8 mouse cellular contexts compared by ENCODE assay signal in the genomic region with DNA sequence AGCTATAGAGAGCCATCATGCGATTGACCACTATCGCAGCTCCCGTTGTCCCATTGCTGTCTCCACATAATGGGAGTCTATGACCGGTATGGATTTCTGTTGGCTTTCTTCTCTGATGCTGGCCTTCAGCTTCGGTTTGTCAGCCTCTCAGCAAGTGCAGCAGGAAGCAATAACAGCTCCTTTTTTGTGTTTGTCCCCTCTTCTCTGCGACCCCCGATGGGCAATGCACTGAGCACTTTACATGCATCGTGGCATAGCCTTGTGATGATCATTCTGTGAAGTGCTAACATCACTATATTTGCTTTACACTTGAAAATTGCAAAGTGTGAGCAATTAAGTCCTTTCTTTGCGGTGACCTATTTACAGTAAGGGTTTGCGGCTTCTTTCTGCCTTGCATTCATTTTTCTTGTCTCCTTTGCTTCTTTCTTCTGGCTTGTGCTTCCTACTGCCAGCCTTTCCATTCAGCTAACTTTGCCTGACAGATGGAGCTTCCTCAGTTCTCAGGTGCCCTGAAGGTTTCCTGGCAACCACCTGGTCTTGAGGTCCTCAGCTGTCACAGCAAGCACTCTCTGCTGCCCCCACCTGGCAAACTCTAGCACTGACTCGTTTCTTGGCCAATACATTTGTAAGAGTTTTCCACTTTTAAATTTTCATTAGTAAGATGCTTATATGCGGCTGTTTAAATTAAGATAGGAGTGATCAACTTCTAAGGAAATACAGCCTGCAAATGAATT.
DNase-seq lines count a peak whose midpoint lies in the region; ATAC-seq and TF ChIP-seq lines count a peak whose summit lies in the region.

No protein-coding gene starts in this region.

- peak in 1 of 2 experiments; percentile 29 for DNase-seq in spleen, adult 2 months (ENCODE audit: low read depth in 1 of 2, low spot score in 2 of 2)
- no peak for DNase-seq in spleen, adult 12 weeks (ENCODE audit: low spot score)
- DNase-seq in c-Kit-positive CD71-positive TER-119-negative erythroid progenitor cells, embryonic 14.5 days (ENCODE audit: low read depth): peak; percentile 7
- peak; percentile 87 for DNase-seq in forebrain, embryonic 14.5 days (ENCODE audit: low spot score)
- peak; percentile 61 for DNase-seq in induced T-regulatory cell, adult 2 months (ENCODE audit: low read depth)
- peak; percentile 42 for DNase-seq in liver, adult 2 months (ENCODE audit: extremely low read depth, low read depth, low spot score)
- DNase-seq in right cerebral cortex, postnatal 10 days (ENCODE audit: low spot score in 2 of 2): peak; percentile 81 to 82

- H3K9me3 ChIP-seq in forebrain, embryonic 14.5 days (replicated peaks; ENCODE audit: control insufficient read depth, low read length): no peaks in the 10 kb centered on the region

- ATAC-seq in forebrain, embryonic 14.5 days: peak; percentile 58
- ATAC-seq in erythroid progenitor cell, adult 5-6 weeks (replicated peaks; ENCODE audit: low FRiP score, poor library complexity, severe bottlenecking): no peak

- no peak for TF ChIP-seq POLR2A in spleen, adult 2 months (IDR thresholded peaks at IDR 0.05; ENCODE audit: low read depth, low read length)
- no peak for TF ChIP-seq POLR2A in liver, adult 2 months (IDR thresholded peaks at IDR 0.05; ENCODE audit: extremely low read depth, insufficient read depth, low read length)

- H3K4me3 ChIP-seq in spleen, adult 2 months (ENCODE audit: extremely low read depth, insufficient read depth, insufficient read length): no peak overlapping the region
- H3K4me3 ChIP-seq in forebrain, embryonic 14.5 days (ENCODE audit: low read depth, low read length): no peak overlapping the region
- H3K4me3 ChIP-seq in liver, adult 2 months (ENCODE audit: insufficient read depth, low read depth, low read length): no peak overlapping the region

- H3K36me3 ChIP-seq in spleen, adult 2 months (ENCODE audit: control insufficient read depth, insufficient read depth, low read length): no peaks in the 10 kb centered on the region
- H3K36me3 ChIP-seq in forebrain, embryonic 14.5 days (ENCODE audit: control insufficient read depth, insufficient read depth, low read length): no peaks in the 10 kb centered on the region
- no peaks in the 10 kb centered on the region for H3K36me3 ChIP-seq in liver, adult 2 months (ENCODE audit: control insufficient read depth, insufficient read depth, low read length)

- H3K79me2 ChIP-seq in liver, adult 2 months (ENCODE audit: control insufficient read depth, insufficient read depth, low read length): no peaks in the 10 kb centered on the region

- no peak overlapping the region for H3K27ac ChIP-seq in spleen, adult 2 months (ENCODE audit: insufficient read depth, low read length)
- no peak overlapping the region; the same call in 1 of the 2 replicates for H3K27ac ChIP-seq in forebrain, embryonic 14.5 days (ENCODE audit: low read depth, low read length)
- no peak overlapping the region for H3K27ac ChIP-seq in liver, adult 2 months (replicated peaks; ENCODE audit: insufficient read depth, low read depth, low read length)

- no peaks in the 10 kb centered on the region for H3K27me3 ChIP-seq in spleen, adult 2 months (ENCODE audit: control insufficient read depth, insufficient read depth, low read length)
- no peaks in the 10 kb centered on the region for H3K27me3 ChIP-seq in forebrain, embryonic 14.5 days (replicated peaks; ENCODE audit: control insufficient read depth, insufficient read depth, low read length)
- H3K27me3 ChIP-seq in liver, adult 2 months (ENCODE audit: control insufficient read depth, insufficient read depth, low read length): no peaks in the 10 kb centered on the region

- no peak overlapping the region for H3K4me2 ChIP-seq in forebrain, embryonic 14.5 days (ENCODE audit: low read length)

- H3K4me1 ChIP-seq in spleen, adult 2 months (ENCODE audit: control insufficient read depth, insufficient read depth, insufficient read length): no peaks in the 10 kb centered on the region
- 0 out of 2 replicates have a peak, but pooled peaks cover 3% of the 10 kb centered on the region for H3K4me1 ChIP-seq in forebrain, embryonic 14.5 days (ENCODE audit: control insufficient read depth, insufficient read depth, low read length)
- no peaks in the 10 kb centered on the region for H3K4me1 ChIP-seq in liver, adult 2 months (ENCODE audit: control insufficient read depth, insufficient read depth, low read length)

- WGBS in spleen, adult 2 months: 81% methylated on average over 12 of the region's 12 CpGs
- 68% methylated on average over 12 of the region's 12 CpGs for WGBS in forebrain, embryonic 14.5 days
- 81% methylated on average over 12 of the region's 12 CpGs for WGBS in liver, adult 2 months

- no peak overlapping the region for H3K9ac ChIP-seq in forebrain, embryonic 14.5 days (ENCODE audit: low read length)
- no peak overlapping the region for H3K9ac ChIP-seq in liver, adult 2 months (ENCODE audit: low read depth, low read length)

- peak; percentile 63; the same call in 1 of the 2 replicates for TF ChIP-seq CTCF in spleen, adult 2 months (IDR thresholded peaks at IDR 0.05; ENCODE audit: extremely low read depth, insufficient read depth, insufficient read length, insufficient replicate concordance)
- peak; percentile 90 for TF ChIP-seq CTCF in liver, adult 2 months (IDR thresholded peaks at IDR 0.05; ENCODE audit: low read depth, low read length)
